Mouse (Mus musculus): Measurements from ENCODE around the gene Car5a.

GRCm38 (mm10) chr8:121966110-121966509 is 21.4 kb upstream of the Car5a start:
- TF ChIP-seq CTCF (IDR thresholded peaks at IDR 0.05) (no peak), POLR2A (IDR thresholded peaks at IDR 0.05; ENCODE audit: insufficient read depth, low read depth, low read length) (no peak)

Measured in heart, adult 2 months (tissue).